Mouse (Mus musculus) lung, adult 2 months (tissue): Measurements from ENCODE around the gene Slamf9.

Experiments used
- CTCF ChIP-seq: fragments of 200-500 bp; IDR thresholded peaks from 2 replicates; pipeline ENCODE4 v1.5.1; 2011; ENCODE audit warnings: mild to moderate bottlenecking, low read length, control low read depth; ENCODE audit not compliant: insufficient read depth
- POLR2A ChIP-seq: fragments of 200-500 bp; IDR thresholded peaks from 2 replicates; pipeline ENCODE4 v1.6.1; 2011; ENCODE audit warnings: low read depth, mild to moderate bottlenecking, control low read depth, low read length, borderline replicate concordance; ENCODE audit errors: extremely low read depth

DNA sequence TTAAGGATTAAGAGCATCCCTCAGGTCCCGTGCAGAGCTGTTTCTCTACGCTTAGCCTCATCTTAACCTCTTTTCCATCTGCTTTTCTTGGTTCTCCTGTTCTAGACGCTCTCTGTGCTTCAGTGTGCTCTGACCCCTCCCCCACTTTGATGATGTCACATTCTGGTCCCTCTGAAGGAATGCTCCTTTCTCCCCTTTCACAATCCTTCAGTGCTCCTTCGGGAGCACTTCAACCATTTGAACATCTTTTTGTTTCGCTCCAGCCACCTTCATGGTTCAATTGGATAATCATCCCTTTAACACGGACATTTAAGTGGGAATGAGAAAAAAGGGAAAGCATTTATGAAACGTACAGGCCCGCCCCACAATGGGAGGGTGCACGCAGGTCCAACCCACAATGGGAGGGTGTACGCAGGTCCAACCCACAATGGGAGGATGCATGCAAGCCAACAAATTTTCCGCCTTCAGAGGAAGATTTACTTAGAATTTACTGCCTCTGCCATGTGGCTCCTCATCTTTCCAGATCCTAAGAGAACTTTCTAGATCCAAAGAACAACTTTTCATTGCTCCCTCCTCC, 6.8 kb upstream of the Slamf9 start:
- TF ChIP-seq CTCF = no peak
- TF ChIP-seq POLR2A = no peak
